Mouse (Mus musculus) MEL (cell line): Measurements from ENCODE around the gene Rhpn2. TPM values are rescaled to one million over a fixed set of nuclear protein-coding genes. Genes with fewer than 3 reads are reported as not detected.

Experiments
- DNase-seq: peaks from one replicate; pipeline ENCODE4 v3.0.0; 2011; ENCODE audit warnings: low read depth, low spot score
- H3K27ac ChIP-seq: 2 replicates; pipeline ENCODE4 v1.5.1; 2012; ENCODE audit warnings: low read depth, mild to moderate bottlenecking, control low read depth, low read length, moderate library complexity; ENCODE audit not compliant: control insufficient read depth
- H3K27me3 ChIP-seq, 2 experiments: fragments of 150-350 bp in 1 of 2; sonication (generic) in 1 of 2; 2 replicates each; pipeline ENCODE4 v1.6.1; 2012; ENCODE audit warnings: low read length in 2 of 2, mild to moderate bottlenecking in 2 of 2, improper control_type of control experiment in 1 of 2, moderate library complexity in 1 of 2; ENCODE audit not compliant: insufficient read depth in 2 of 2, control insufficient read depth in 1 of 2
- H3K36me3 ChIP-seq, 2 experiments: 2 replicates each; pipeline ENCODE4 v1.6.1; 2012 to 2014; ENCODE audit warnings: low read length in 2 of 2, improper control_type of control experiment in 1 of 2, inconsistent platforms in 1 of 2, mild to moderate bottlenecking in 1 of 2; ENCODE audit not compliant: insufficient read depth in 2 of 2, control insufficient read depth in 1 of 2
- H3K4me1 ChIP-seq, 2 experiments: fragments of 150-350 bp in 1 of 2; sonication (generic) in 1 of 2; 2 replicates each; pipeline ENCODE4 v1.6.1; 2012; ENCODE audit warnings: low read length in 2 of 2, improper control_type of control experiment in 1 of 2, mild to moderate bottlenecking in 1 of 2; ENCODE audit not compliant: insufficient read depth in 2 of 2, control insufficient read depth in 1 of 2
- H3K4me3 ChIP-seq, 2 experiments: fragments of 150-350 bp in 1 of 2; sonication (generic) in 1 of 2; 2 replicates each; pipeline ENCODE4 v1.5.1; 2012; ENCODE audit warnings: low read depth in 2 of 2, low read length in 2 of 2, mild to moderate bottlenecking in 2 of 2, moderate library complexity in 2 of 2, control low read depth in 1 of 2, improper control_type of control experiment in 1 of 2; ENCODE audit not compliant: control insufficient read depth in 1 of 2, insufficient read depth in 1 of 2
- H3K79me2 ChIP-seq: 2 replicates; pipeline ENCODE4 v1.6.1; 2012; ENCODE audit warnings: mild to moderate bottlenecking, low read length, moderate library complexity; ENCODE audit not compliant: control insufficient read depth, poor library complexity, insufficient read depth
- H3K9ac ChIP-seq: 2 replicates; pipeline ENCODE4 v1.6.1; 2012; ENCODE audit warnings: low read depth, mild to moderate bottlenecking, control low read depth, low read length, moderate library complexity; ENCODE audit not compliant: control insufficient read depth, poor library complexity, severe bottlenecking
- H3K9me3 ChIP-seq: fragments of 150-350 bp; sonication (generic); replicated peaks from 2 replicates; pipeline ENCODE4 v1.6.1; 2012; ENCODE audit warnings: mild to moderate bottlenecking, low read length, improper control_type of control experiment, moderate library complexity; ENCODE audit not compliant: insufficient read depth
- BHLHE40 ChIP-seq: IDR thresholded peaks from 2 replicates; pipeline ENCODE4 v1.6.1; 2012; ENCODE audit warnings: low read depth, mild to moderate bottlenecking, inconsistent platforms, low read length, improper control_type of control experiment, borderline replicate concordance
- CHD1 ChIP-seq: IDR thresholded peaks from 2 replicates; pipeline ENCODE4 v1.6.1; 2012; ENCODE audit warnings: low read depth, mild to moderate bottlenecking, inconsistent platforms, low read length, improper control_type of control experiment
- CTCF ChIP-seq, 3 experiments: IDR thresholded peaks in 2 of 3; conservative IDR thresholded peaks in 1 of 3; 2 replicates each; pipeline ENCODE4 v1.5.1; 2011 to 2012; ENCODE audit warnings: low read length in 3 of 3, low read depth in 2 of 3, mild to moderate bottlenecking in 2 of 3, improper control_type of control experiment in 1 of 3, inconsistent platforms in 1 of 3, mixed read lengths in 1 of 3, moderate library complexity in 1 of 3; ENCODE audit not compliant: control insufficient read depth in 1 of 3, insufficient read depth in 1 of 3, poor library complexity in 1 of 3, severe bottlenecking in 1 of 3
- E2F4 ChIP-seq: IDR thresholded peaks from 2 replicates; pipeline ENCODE4 v1.6.1; 2011; ENCODE audit warnings: low read depth, low read length, improper control_type of control experiment, borderline replicate concordance
- ETS1 ChIP-seq: IDR thresholded peaks from 2 replicates; pipeline ENCODE4 v1.6.1; 2012; ENCODE audit warnings: low read depth, mild to moderate bottlenecking, inconsistent platforms, low read length, improper control_type of control experiment, moderate library complexity
- GABPA ChIP-seq: IDR thresholded peaks from 2 replicates; pipeline ENCODE4 v1.6.1; 2012; ENCODE audit warnings: low read depth, mild to moderate bottlenecking, inconsistent platforms, low read length, improper control_type of control experiment, moderate library complexity
- GATA1 ChIP-seq: IDR thresholded peaks from 2 replicates; pipeline ENCODE4 v1.6.1; 2011; ENCODE audit warnings: low read depth, low read length, improper control_type of control experiment
- JUND ChIP-seq: IDR thresholded peaks from 2 replicates; pipeline ENCODE4 v1.6.1; 2011; ENCODE audit warnings: low read depth, mild to moderate bottlenecking, improper control_type of control experiment, low read length
- MAFK ChIP-seq: IDR thresholded peaks from 2 replicates; pipeline ENCODE4 v1.6.1; 2011; ENCODE audit warnings: low read depth, mild to moderate bottlenecking, low read length, improper control_type of control experiment, borderline replicate concordance
- MYB ChIP-seq: IDR thresholded peaks from 2 replicates; pipeline ENCODE4 v1.6.1; 2011; ENCODE audit warnings: mild to moderate bottlenecking, low read depth, low read length, improper control_type of control experiment
- NELFE ChIP-seq: IDR thresholded peaks from 2 replicates; pipeline ENCODE4 v1.6.1; 2011; ENCODE audit warnings: low read depth, low read length, improper control_type of control experiment
- NRF1 ChIP-seq: IDR thresholded peaks from 2 replicates; pipeline ENCODE4 v1.6.1; 2014; ENCODE audit warnings: low read depth, mild to moderate bottlenecking, inconsistent platforms, low read length, improper control_type of control experiment, moderate library complexity; ENCODE audit not compliant: poor library complexity, insufficient read depth, severe bottlenecking
- POLR2A ChIP-seq, 2 experiments: IDR thresholded peaks; 2 replicates each; pipeline ENCODE4 v1.6.1; 2011 to 2012; ENCODE audit warnings: low read length in 2 of 2, mild to moderate bottlenecking in 2 of 2, control low read depth in 1 of 2, improper control_type of control experiment in 1 of 2, low read depth in 1 of 2, moderate library complexity in 1 of 2; ENCODE audit not compliant: control insufficient read depth in 1 of 2, insufficient read depth in 1 of 2, poor library complexity in 1 of 2
- POLR2AphosphoS2 ChIP-seq: IDR thresholded peaks from 2 replicates; pipeline ENCODE4 v1.6.1; 2011; ENCODE audit warnings: low read length, improper control_type of control experiment
- RCOR1 ChIP-seq: IDR thresholded peaks from 2 replicates; pipeline ENCODE4 v1.6.1; 2012; ENCODE audit warnings: low read depth, mild to moderate bottlenecking, inconsistent platforms, low read length, improper control_type of control experiment
- SIN3A ChIP-seq: IDR thresholded peaks from 2 replicates; pipeline ENCODE4 v1.6.1; 2012; ENCODE audit warnings: low read length, improper control_type of control experiment, inconsistent platforms
- SMC3 ChIP-seq: IDR thresholded peaks from 2 replicates; pipeline ENCODE4 v1.6.1; 2011; ENCODE audit warnings: low read depth, low read length, improper control_type of control experiment
- TAL1 ChIP-seq: IDR thresholded peaks from 2 replicates; pipeline ENCODE4 v1.6.1; 2012; ENCODE audit warnings: mild to moderate bottlenecking, inconsistent platforms, low read length, moderate library complexity, mixed read lengths
- UBTF ChIP-seq: IDR thresholded peaks from 2 replicates; pipeline ENCODE4 v1.6.1; 2012; ENCODE audit warnings: low read depth, mild to moderate bottlenecking, inconsistent platforms, low read length, improper control_type of control experiment, moderate library complexity, borderline replicate concordance; ENCODE audit not compliant: insufficient read depth
- ZKSCAN1 ChIP-seq: IDR thresholded peaks from 2 replicates; pipeline ENCODE4 v1.6.1; 2012; ENCODE audit warnings: low read depth, mild to moderate bottlenecking, inconsistent platforms, low read length, improper control_type of control experiment, moderate library complexity
- ZMIZ1 ChIP-seq: IDR thresholded peaks from 2 replicates; pipeline ENCODE4 v1.6.1; 2012; ENCODE audit warnings: low read depth, mild to moderate bottlenecking, inconsistent platforms, low read length, improper control_type of control experiment, moderate library complexity
- polyA plus RNA-seq, 2 experiments: library from polyadenylated mRNA; stranded (reverse) in 1 of 2; unstranded in 1 of 2; fragments of >175 nt in 1 of 2; fragments of >200 nt in 1 of 2; gene quantifications; 2 replicates each; pipeline versions ENCODE4 v1.2.1 to v1.2.4; 2012; ENCODE audit warnings: low replicate concordance in 2 of 2, low read depth in 1 of 2; ENCODE audit not compliant: insufficient read length in 2 of 2, insufficient read depth in 1 of 2, missing spikeins in 1 of 2
- total RNA-seq: library from RNA; depleted of rRNA; stranded (reverse); fragments of 300-350 nt; gene quantifications from 2 replicates; pipeline ENCODE4 v1.2.3, GENCODE M21; 2012

Gene Rhpn2
- total and polyA plus RNA-seq, 3 experiments = 0.58 to 1.2 TPM; not detected in 1

- Histone ChIP-seq H3K4me3 (no peak overlapping the region), H3K36me3 (no peaks in the 10 kb centered on the region; a peak in 1 of 4 replicates), H3K27ac (no peak overlapping the region), H3K79me2 (no peaks in the 10 kb centered on the region), H3K27me3 (no peaks in the 10 kb centered on the region), H3K4me1 (no peaks in the 10 kb centered on the region), H3K9ac (no peak overlapping the region), H3K9me3 (no peaks in the 10 kb centered on the region)
- no peak for TF ChIP-seq ZMIZ1
- TF ChIP-seq SMC3 = no peak
- no peak for TF ChIP-seq GABPA
- TF ChIP-seq MYB = no peak
- TF ChIP-seq GATA1 = no peak
- TF ChIP-seq POLR2A (IDR thresholded peaks at IDR 0.05; ENCODE audit: control insufficient read depth in 1 of 2, insufficient read depth in 1 of 2, low read depth in 1 of 2, low read length in 2 of 2, poor library complexity in 1 of 2) = no peak
- no peak for TF ChIP-seq NRF1
- TF ChIP-seq RCOR1 = no peak
- no peak for TF ChIP-seq JUND
- no peak for TF ChIP-seq MAFK
- no peak for TF ChIP-seq ETS1
- no peak for TF ChIP-seq ZKSCAN1
- TF ChIP-seq CHD1 = no peak
- no peak for DNase-seq
Observed at GRCm38 (mm10) chr7:35423071-35423470, 89.1 kb downstream of the Rhpn2 start.

GRCm38 (mm10) chr7:35428146-35428545 is 94.2 kb downstream of the Rhpn2 start:
- TF ChIP-seq POLR2AphosphoS2 (no peak), TAL1 (no peak), NELFE (no peak), UBTF (no peak), SIN3A (no peak), E2F4 (no peak), ZKSCAN1 (no peak), ETS1 (no peak), CTCF (IDR thresholded peaks at IDR 0.05 in 2 of 3, conservative IDR thresholded peaks at IDR 0.05 in 1 of 3; ENCODE audit: control insufficient read depth in 1 of 3, insufficient read depth in 1 of 3, low read depth in 2 of 3, low read length in 3 of 3, poor library complexity in 1 of 3, severe bottlenecking in 1 of 3) (no peak), BHLHE40 (no peak), MAFK (no peak)
- Histone ChIP-seq H3K27ac (no peak overlapping the region), H3K9me3 (no peaks in the 10 kb centered on the region), H3K27me3 (no peaks in the 10 kb centered on the region), H3K79me2 (no peaks in the 10 kb centered on the region), H3K36me3 (no peaks in the 10 kb centered on the region; a peak in 1 of 4 replicates), H3K9ac (no peak overlapping the region), H3K4me3 (no peak overlapping the region), H3K4me1 (no peaks in the 10 kb centered on the region)
- no peak for DNase-seq
